Mouse (Mus musculus) forebrain, postnatal 0 days (tissue): ENCODE results near the gene Rnase9. TPM values are rescaled to one million over a fixed set of nuclear protein-coding genes. Genes with fewer than 3 reads are reported as not detected.

Experiments
- ATAC-seq: fragments of 200-750 bp; cut with Nextera tagmentation; 2 replicates; pipeline ENCODE4 v1.8.0; 2017; ENCODE audit warnings: mild to moderate bottlenecking, moderate library complexity
- DNase-seq: peaks from one replicate; pipeline ENCODE4 v3.0.0-alpha.2; 2015
- H3K27ac ChIP-seq: fragments of 300-500 bp; sonication (generic); 2 replicates; pipeline ENCODE4 v1.5.1; 2014; ENCODE audit warnings: low read depth, mild to moderate bottlenecking, antibody characterized with exemption, low read length, moderate library complexity, mixed read lengths
- H3K27me3 ChIP-seq: fragments of 300-500 bp; sonication (generic); 2 replicates; pipeline ENCODE4 v1.6.1; 2014; ENCODE audit warnings: mild to moderate bottlenecking, low read length, mixed read lengths; ENCODE audit not compliant: insufficient read depth
- H3K36me3 ChIP-seq: fragments of 300-500 bp; sonication (generic); 2 replicates; pipeline ENCODE4 v1.6.1; 2014; ENCODE audit warnings: mild to moderate bottlenecking, moderate library complexity; ENCODE audit not compliant: insufficient read depth
- H3K4me1 ChIP-seq: fragments of 300-500 bp; sonication (generic); 2 replicates; pipeline ENCODE4 v1.6.1; 2014; ENCODE audit warnings: antibody characterized with exemption; ENCODE audit not compliant: insufficient read depth
- H3K4me2 ChIP-seq: fragments of 300-500 bp; sonication (generic); 2 replicates; pipeline ENCODE4 v1.6.1; 2014; ENCODE audit warnings: low read depth, mild to moderate bottlenecking, moderate library complexity
- H3K4me3 ChIP-seq: fragments of 300-500 bp; sonication (generic); 2 replicates; pipeline ENCODE4 v1.5.1; 2014; ENCODE audit warnings: low read depth, low read length, mixed read lengths
- H3K9ac ChIP-seq: fragments of 300-500 bp; sonication (generic); 2 replicates; pipeline ENCODE4 v1.6.1; 2014; ENCODE audit warnings: mild to moderate bottlenecking
- H3K9me3 ChIP-seq: fragments of 300-500 bp; sonication (generic); 2 replicates; pipeline ENCODE4 v1.6.1; 2016; ENCODE audit warnings: low read length
- CTCF ChIP-seq: sonication (generic); IDR thresholded peaks from 2 replicates; pipeline ENCODE4 v1.5.1; 2016; ENCODE audit warnings: antibody characterized with exemption, control low read depth, low read depth
- WGBS: fragments of 180-500 bp; shearing (Covaris S2); extraction: QIAGEN DNeasy Blood & Tissue Kit; methylation state at CpG from one replicate; pipeline ENCODE4 v1.1.7; 2014; 5-methylcytosine and 5-hydroxymethylcytosine counted together
- polyA plus RNA-seq: library from polyadenylated mRNA; unstranded; fragments of >200 nt; fragmentation: Nextera tagmentation; extraction: Ambion mirVana; gene quantifications from 2 replicates; pipeline ENCODE4 v1.2.1, GENCODE M21; 2015
- total RNA-seq: library from RNA; depleted of rRNA; stranded (reverse); fragments of >200 nt; gene quantifications from 2 replicates; pipeline ENCODE4 v1.2.3, GENCODE M21; 2014; rRNA removed

The Rnase9 gene
- total RNA-seq = not detected in 2 replicates
- not detected in 2 replicates for polyA plus RNA-seq

- Histone ChIP-seq H3K27me3 (no peaks in the 10 kb centered on the region), H3K4me2 (no peak within 1 kb of the TSS), H3K9me3 (no peaks in the 10 kb centered on the region), H3K36me3 (no peaks in the 10 kb centered on the region), H3K27ac (no peak within 1 kb of the TSS), H3K4me3 (no peak within 1 kb of the TSS), H3K4me1 (no peaks in the 10 kb centered on the region), H3K9ac (no peak within 1 kb of the TSS)
- WGBS = 63% methylated on average over 6 of the region's 6 CpGs
- ATAC-seq = no peak
- DNase-seq = no peak
- no peak for TF ChIP-seq CTCF
These were observed at the start of gene Rnase9 for GRCm38 (mm10) chr14:51041769-51042168. TSS of gene Rnase9 (minus strand) at chr14:51041869.

- Histone ChIP-seq H3K27ac (peak overlapping the region; percentile 82), H3K4me2 (peak overlapping the region; percentile 68), H3K4me3 (peak overlapping the region; percentile 63), H3K27me3 (no peaks in the 10 kb centered on the region), H3K4me1 (no peaks in the 10 kb centered on the region), H3K36me3 (no peaks in the 10 kb centered on the region), H3K9ac (peak overlapping the region; percentile 65), H3K9me3 (no peaks in the 10 kb centered on the region)
- under 1% methylated on average over 27 of the region's 27 CpGs for WGBS
- TF ChIP-seq CTCF = no peak
- peak; percentile 93 for DNase-seq
- ATAC-seq = peak; percentile 57
These were observed 48.6 kb upstream of the Rnase9 start for GRCm38 (mm10) chr14:51090077-51090781.

GRCm38 (mm10) chr14:51089674-51090076 lies 48.0 kb upstream of the Rnase9 start:
- ATAC-seq = no peak
- under 1% methylated on average over 15 of the region's 15 CpGs for WGBS

GRCm38 (mm10) chr14:51088970-51089673 lies 47.5 kb upstream of the Rnase9 start:
- TF ChIP-seq CTCF = no peak
- Histone ChIP-seq H3K27ac (peak overlapping the region; percentile 83), H3K36me3 (no peaks in the 10 kb centered on the region), H3K9ac (peak overlapping the region; percentile 65), H3K9me3 (no peaks in the 10 kb centered on the region), H3K4me3 (peak overlapping the region; percentile 63), H3K4me1 (no peaks in the 10 kb centered on the region), H3K4me2 (peak overlapping the region; percentile 68), H3K27me3 (no peaks in the 10 kb centered on the region)
- peak; percentile 98 for DNase-seq
- WGBS = under 1% methylated on average over 34 of the region's 34 CpGs
- ATAC-seq = peak; percentile 94

More at GRCm38 (mm10) chr14:51089674-51090076, 48.0 kb upstream of the Rnase9 start:
- Histone ChIP-seq H3K4me2 (peak overlapping the region; percentile 68), H3K9me3 (no peaks in the 10 kb centered on the region), H3K4me1 (no peaks in the 10 kb centered on the region), H3K9ac (peak overlapping the region; percentile 65), H3K27me3 (no peaks in the 10 kb centered on the region), H3K36me3 (no peaks in the 10 kb centered on the region), H3K4me3 (peak overlapping the region; percentile 63), H3K27ac (peak overlapping the region; percentile 82)
- no peak for DNase-seq
- no peak for TF ChIP-seq CTCF

- under 1% methylated on average over 23 of the region's 23 CpGs for WGBS
- H3K27ac ChIP-seq = peak overlapping the region; percentile 83
- ATAC-seq (peak; percentile 27), DNase-seq (peak; percentile 86)
- H3K27me3 ChIP-seq = no peaks in the 10 kb centered on the region
- no peaks in the 10 kb centered on the region for H3K9me3 ChIP-seq
- peak overlapping the region; percentile 65 for H3K9ac ChIP-seq
- no peak for TF ChIP-seq CTCF
- H3K36me3 ChIP-seq = no peaks in the 10 kb centered on the region
- peak overlapping the region; percentile 63 for H3K4me3 ChIP-seq
- H3K4me2 ChIP-seq = peak overlapping the region; percentile 68
- no peaks in the 10 kb centered on the region for H3K4me1 ChIP-seq
These were observed 46.7 kb upstream of the Rnase9 start for GRCm38 (mm10) chr14:51088166-51088969.

- WGBS = 6% methylated on average over 9 of the region's 9 CpGs
- peak overlapping the region; percentile 68 for H3K4me2 ChIP-seq
- TF ChIP-seq CTCF = no peak
- no peak for ATAC-seq
- H3K36me3 ChIP-seq = no peaks in the 10 kb centered on the region
- no peak overlapping the region for H3K27ac ChIP-seq
- H3K4me1 ChIP-seq = no peaks in the 10 kb centered on the region
- peak overlapping the region; percentile 63 for H3K4me3 ChIP-seq
- no peaks in the 10 kb centered on the region for H3K27me3 ChIP-seq
- DNase-seq = no peak
- H3K9ac ChIP-seq = no peak overlapping the region
- H3K9me3 ChIP-seq = no peaks in the 10 kb centered on the region
These were observed 46.1 kb upstream of the Rnase9 start for GRCm38 (mm10) chr14:51087762-51088161.
